Comparison of ENCODE assay signal across 7 mouse cellular contexts in genomic region chr12:17741637-17742364, GRCm38 (mm10). TPM values are rescaled to one million over a fixed set of nuclear protein-coding genes. Genes with fewer than 3 reads are reported as not detected.
A peak's percentile ranks its signal among the peaks of the same experiment; 100 is the strongest.
DNase-seq lines count a peak whose midpoint lies in the region; ATAC-seq and TF ChIP-seq lines count a peak whose summit lies in the region.

No protein-coding gene starts in this region.

- H3K9ac ChIP-seq in midbrain, embryonic 11.5 days (ENCODE audit: low read length) = no peak overlapping the region
- H3K9ac ChIP-seq in stomach, embryonic 16.5 days (ENCODE audit: low read length) = no peak overlapping the region
- no peak overlapping the region for H3K9ac ChIP-seq in forebrain, embryonic 13.5 days

- 80% methylated on average over 17 of the region's 17 CpGs for WGBS in midbrain, embryonic 11.5 days
- 84% methylated on average over 17 of the region's 17 CpGs for WGBS in midbrain, embryonic 10.5 days
- WGBS in cerebellum, adult 2 months = 30% methylated on average over 17 of the region's 17 CpGs
- WGBS in stomach, embryonic 16.5 days = 59% methylated on average over 17 of the region's 17 CpGs
- 68% methylated on average over 17 of the region's 17 CpGs for WGBS in forebrain, embryonic 13.5 days

- H3K4me1 ChIP-seq in midbrain, embryonic 11.5 days (ENCODE audit: control insufficient read depth, insufficient read depth, low read length) = peaks cover 14% of the 10 kb centered on the region
- peaks cover 63% of the 10 kb centered on the region for H3K4me1 ChIP-seq in midbrain, embryonic 10.5 days
- H3K4me1 ChIP-seq in cerebellum, adult 2 months (ENCODE audit: control insufficient read depth, insufficient read depth, low read length) = peaks cover 63% of the 10 kb centered on the region
- peaks cover 57% of the 10 kb centered on the region for H3K4me1 ChIP-seq in stomach, embryonic 16.5 days (ENCODE audit: control insufficient read depth, insufficient read depth, low read length)
- peaks cover 28% of the 10 kb centered on the region for H3K4me1 ChIP-seq in forebrain, embryonic 13.5 days

- no peaks in the 10 kb centered on the region for H3K36me3 ChIP-seq in midbrain, embryonic 11.5 days (ENCODE audit: control insufficient read depth, insufficient read depth, low read length)
- no peaks in the 10 kb centered on the region for H3K36me3 ChIP-seq in midbrain, embryonic 10.5 days
- H3K36me3 ChIP-seq in stomach, embryonic 16.5 days (ENCODE audit: control insufficient read depth, insufficient read depth, low read length) = no peaks in the 10 kb centered on the region
- no peaks in the 10 kb centered on the region for H3K36me3 ChIP-seq in forebrain, embryonic 13.5 days (ENCODE audit: poor library complexity, severe bottlenecking)

- no peak overlapping the region for H3K27ac ChIP-seq in midbrain, embryonic 11.5 days (ENCODE audit: low read depth, low read length)
- H3K27ac ChIP-seq in midbrain, embryonic 10.5 days (replicated peaks) = no peak overlapping the region
- no peak overlapping the region for H3K27ac ChIP-seq in cerebellum, adult 2 months (ENCODE audit: insufficient read depth, low read length)
- H3K27ac ChIP-seq in stomach, embryonic 16.5 days (ENCODE audit: low read length) = peak overlapping the region; percentile 64
- H3K27ac ChIP-seq in forebrain, embryonic 13.5 days = no peak overlapping the region; the same call in 1 of the 2 replicates

- intact Hi-C loops in heart, postnatal 10 days (cut with DNase I) = no loop called here

- no peak for TF ChIP-seq CTCF in cerebellum, adult 2 months (IDR thresholded peaks at IDR 0.05; ENCODE audit: borderline replicate concordance, insufficient read depth, low read depth, low read length)

- no peaks in the 10 kb centered on the region for H3K27me3 ChIP-seq in midbrain, embryonic 11.5 days (ENCODE audit: control insufficient read depth, insufficient read depth, low read length)
- peaks cover 8% of the 10 kb centered on the region for H3K27me3 ChIP-seq in midbrain, embryonic 10.5 days (ENCODE audit: low read depth, poor library complexity, severe bottlenecking)
- H3K27me3 ChIP-seq in cerebellum, adult 2 months (ENCODE audit: control insufficient read depth, insufficient read depth, low read length) = no peaks in the 10 kb centered on the region
- H3K27me3 ChIP-seq in stomach, embryonic 16.5 days (ENCODE audit: control insufficient read depth, insufficient read depth, low read length) = no peaks in the 10 kb centered on the region
- no peaks in the 10 kb centered on the region for H3K27me3 ChIP-seq in forebrain, embryonic 13.5 days

- no peak overlapping the region for H3K4me3 ChIP-seq in midbrain, embryonic 11.5 days (ENCODE audit: low read depth, low read length)
- no peak overlapping the region for H3K4me3 ChIP-seq in midbrain, embryonic 10.5 days
- no peak overlapping the region for H3K4me3 ChIP-seq in cerebellum, adult 2 months (replicated peaks; ENCODE audit: insufficient read depth, low read depth, low read length)
- no peak overlapping the region for H3K4me3 ChIP-seq in stomach, embryonic 16.5 days (replicated peaks; ENCODE audit: low read length)
- no peak overlapping the region for H3K4me3 ChIP-seq in forebrain, embryonic 13.5 days

- peak; percentile 56 for DNase-seq in midbrain, embryonic 11.5 days (ENCODE audit: low spot score, missing footprints)
- DNase-seq in midbrain, embryonic 10.5 days (ENCODE audit: low spot score) = no peak
- peak; percentile 69 to 78 for DNase-seq in cerebellum, adult 2 months
- peak; percentile 58 to 63 for DNase-seq in heart, postnatal 10 days
- DNase-seq in layer of hippocampus, adult 9-11 months = peak; percentile 41

- no peak for TF ChIP-seq POLR2A in cerebellum, adult 2 months (IDR thresholded peaks at IDR 0.05; ENCODE audit: borderline replicate concordance, insufficient read depth, low read length)

- H3K9me3 ChIP-seq in midbrain, embryonic 11.5 days (ENCODE audit: control insufficient read depth, low read length) = no peaks in the 10 kb centered on the region
- no peaks in the 10 kb centered on the region for H3K9me3 ChIP-seq in midbrain, embryonic 10.5 days (replicated peaks)
- no peaks in the 10 kb centered on the region for H3K9me3 ChIP-seq in stomach, embryonic 16.5 days (replicated peaks; ENCODE audit: control insufficient read depth, low read length)
- H3K9me3 ChIP-seq in forebrain, embryonic 13.5 days (replicated peaks) = no peaks in the 10 kb centered on the region

- ATAC-seq in midbrain, embryonic 11.5 days (ENCODE audit: low FRiP score) = no peak
- ATAC-seq in stomach, embryonic 16.5 days (ENCODE audit: insufficient read depth, low FRiP score) = no peak
- no peak for ATAC-seq in forebrain, embryonic 13.5 days

- H3K4me2 ChIP-seq in midbrain, embryonic 11.5 days = no peak overlapping the region
- no peak overlapping the region for H3K4me2 ChIP-seq in stomach, embryonic 16.5 days (ENCODE audit: low read depth, low read length)
- no peak overlapping the region for H3K4me2 ChIP-seq in forebrain, embryonic 13.5 days

RNA-seq across cellular contexts. Expression of gene Hpcal1, which starts 51.1 kb away (rescaled TPM):
- polyA plus RNA-seq in midbrain, embryonic 11.5 days (2014; fragmentation: Nextera tagmentation; extraction: Ambion mirVana) = 36.4 and 39.1 TPM in 2 replicates
- 41.0 and 41.9 TPM in 2 replicates for polyA plus RNA-seq in midbrain, embryonic 10.5 days (2016; fragmentation: Nextera tagmentation; extraction: Ambion mirVana)
- polyA plus RNA-seq in cerebellum, adult 2 months (2012; rRNA removed) = 544 TPM in 2 replicates
- 10 to 100 TPM; 22.7 to 31.7 TPM for total RNA-seq in heart, postnatal 10 days (2021)
- polyA plus RNA-seq in stomach, embryonic 16.5 days (2015; fragmentation: Nextera tagmentation; extraction: Ambion mirVana) = 64.1 and 72.2 TPM in 2 replicates
- polyA plus RNA-seq in forebrain, embryonic 13.5 days (2015; fragmentation: Nextera tagmentation; extraction: Ambion mirVana) = 31.4 and 37.0 TPM in 2 replicates
